Mouse (Mus musculus): ENCODE data around the gene Serpina3k.
"Not testable (repeated sequence)": the region's sequence is repeated elsewhere in the genome, so short reads cannot be mapped to it uniquely, and the experiment has no call there.

Gene Serpina3k

DNA sequence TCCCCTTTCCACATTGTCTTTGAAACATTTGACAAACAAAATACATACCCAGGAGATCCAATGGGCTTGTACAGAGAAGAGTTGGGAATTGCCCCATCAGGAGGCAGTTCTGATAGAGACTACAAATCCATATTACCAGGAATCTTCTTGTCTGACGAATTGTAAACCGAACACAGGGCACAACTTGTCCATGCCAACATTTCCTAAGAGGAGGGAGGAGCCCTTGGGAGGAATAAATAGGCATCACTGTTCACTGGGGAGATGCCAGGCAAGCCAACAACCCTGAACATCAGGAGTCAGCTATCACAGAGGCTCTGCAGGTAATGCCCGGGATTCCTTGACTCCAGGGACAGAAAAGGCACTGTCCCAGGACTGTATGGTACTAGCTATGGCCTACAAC, at the start of gene Serpina3k, which contains the start of gene Serpina3m:
TSS of gene Serpina3k (plus strand) at position 261 of the 400 bp plus-strand sequence.
TSS of gene Serpina3m (plus strand) at position 261 of the 400 bp plus-strand sequence.
- not testable (repeated sequence) for DNase-seq (ENCODE audit: low read depth, low spot score)

GRCm38 (mm10) chr12:104289872-104290271, 48.4 kb upstream of the Serpina3k start:
- no peak for DNase-seq (ENCODE audit: low read depth, low spot score)

GRCm38 (mm10) chr12:104293963-104294362, 44.3 kb upstream of the Serpina3k start:
- DNase-seq (ENCODE audit: low read depth, low spot score): no peak

DNA sequence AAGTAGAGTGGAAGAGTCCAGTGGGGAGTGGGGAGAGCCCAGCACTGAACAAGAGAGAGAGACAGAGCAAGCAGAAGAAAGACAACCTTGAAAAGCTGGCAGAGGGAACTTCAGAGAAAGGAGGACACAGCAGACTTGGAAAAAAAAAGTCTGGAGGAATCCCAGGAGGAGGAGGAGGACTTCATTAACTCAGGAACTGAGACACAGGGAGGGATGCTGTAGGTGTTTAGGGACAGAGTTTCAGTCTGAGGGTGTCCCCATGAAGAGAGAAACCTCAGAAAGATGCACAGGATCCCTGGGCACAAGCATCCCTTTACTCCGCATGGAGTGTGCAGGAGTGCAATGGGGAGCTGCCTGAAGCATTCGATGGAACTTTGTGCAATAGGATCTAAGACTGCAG, 40.2 kb upstream of the Serpina3k start:
- DNase-seq (ENCODE audit: low read depth, low spot score): no peak

DNA sequence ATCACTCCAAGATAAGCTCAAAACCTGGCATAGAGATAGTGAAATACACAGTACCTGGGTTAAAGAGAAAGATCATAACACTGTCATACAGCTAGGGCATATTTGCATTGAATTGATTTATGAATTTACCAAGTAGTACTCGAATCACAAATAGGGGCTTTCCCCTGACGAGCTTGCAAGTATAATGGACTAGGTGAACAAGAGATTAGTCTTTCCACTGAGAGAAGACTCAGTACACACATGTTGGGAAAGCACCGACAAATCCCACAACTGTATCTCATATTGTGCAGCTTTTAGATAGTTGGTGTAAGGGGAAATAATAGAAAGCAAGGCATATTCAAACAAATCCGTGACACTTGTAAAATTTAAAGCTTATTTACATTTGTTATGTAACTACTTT, 32.3 kb upstream of the Serpina3k start:
- DNase-seq (ENCODE audit: low read depth, low spot score): no peak

DNA sequence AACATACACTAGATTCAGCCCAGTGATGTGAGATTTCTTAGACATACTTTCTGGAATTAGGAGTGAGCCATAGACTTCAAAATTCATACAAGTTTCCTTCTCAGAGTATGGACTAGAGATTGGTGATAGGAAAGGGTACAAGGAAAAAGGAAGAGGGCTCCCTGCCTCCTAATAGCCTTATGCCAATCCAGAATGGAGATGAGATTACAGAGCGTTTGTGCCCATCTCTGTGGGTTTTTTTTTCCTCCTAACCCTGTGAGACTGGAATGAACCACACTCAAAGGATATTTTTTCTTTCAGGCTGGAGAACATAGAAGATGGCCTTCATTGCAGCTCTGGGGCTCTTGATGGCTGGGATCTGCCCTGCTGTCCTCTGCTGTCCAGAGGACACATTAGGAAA, 24.0 kb upstream of the Serpina3k start, which contains the start of gene Serpina3j:
TSS of gene Serpina3j (plus strand) at position 301 of the 400 bp plus-strand sequence.
- DNase-seq (ENCODE audit: low read depth, low spot score): no peak

- DNase-seq (ENCODE audit: low read depth, low spot score): no peak
These were observed 15.8 kb upstream of the Serpina3k start for GRCm38 (mm10) chr12:104322454-104322853.

- DNase-seq (ENCODE audit: low read depth, low spot score): no peak
These were observed 6.6 kb upstream of the Serpina3k start for GRCm38 (mm10) chr12:104331701-104332100.

GRCm38 (mm10) chr12:104336873-104337272, 1.4 kb upstream of the Serpina3k start:
- DNase-seq (ENCODE audit: low read depth, low spot score): not testable (repeated sequence)

DNA sequence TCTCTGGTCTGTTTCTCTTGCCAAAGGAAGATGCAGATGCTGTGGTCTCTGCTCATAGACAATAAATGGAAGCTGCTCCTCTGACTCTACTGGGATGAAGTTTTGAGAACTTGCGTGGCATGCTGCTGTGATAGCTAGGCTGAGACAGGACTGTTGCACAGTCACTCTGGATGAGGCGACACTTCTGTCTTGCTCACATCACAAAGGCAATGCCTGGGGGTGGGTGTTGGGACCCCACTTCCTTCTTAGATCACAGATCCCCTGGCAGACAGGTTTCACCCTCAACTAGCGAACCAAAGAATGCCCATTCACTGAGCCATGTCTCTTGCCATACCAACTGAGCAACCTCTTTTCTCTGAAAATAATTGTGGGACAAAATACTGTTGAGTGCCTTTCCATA, 419 bp downstream of the Serpina3k start:
- no peak for DNase-seq (ENCODE audit: low read depth, low spot score)

GRCm38 (mm10) chr12:104342489-104342888, 4.2 kb downstream of the Serpina3k start:
- DNase-seq (ENCODE audit: low read depth, low spot score): not testable (repeated sequence)

DNA sequence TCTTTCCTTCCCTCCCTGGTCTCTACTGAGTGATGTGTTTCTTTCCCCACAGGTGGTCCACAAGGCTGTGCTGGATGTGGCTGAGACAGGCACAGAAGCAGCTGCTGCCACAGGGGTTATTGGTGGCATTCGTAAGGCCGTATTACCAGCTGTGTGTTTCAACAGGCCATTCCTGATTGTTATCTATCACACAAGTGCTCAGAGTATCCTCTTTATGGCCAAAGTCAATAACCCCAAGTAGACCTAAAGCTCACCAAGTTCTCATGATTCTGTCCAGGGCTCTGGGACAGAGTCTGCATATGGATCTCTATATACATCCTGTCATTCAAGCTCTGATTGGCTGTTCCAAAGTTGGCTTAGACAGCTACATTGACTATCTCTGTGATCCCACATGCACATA, 6.9 kb downstream of the Serpina3k start:
- no peak for DNase-seq (ENCODE audit: low read depth, low spot score)

- DNase-seq (ENCODE audit: low read depth, low spot score): no peak
These were observed 7.4 kb downstream of the Serpina3k start for GRCm38 (mm10) chr12:104345707-104346106.

DNA sequence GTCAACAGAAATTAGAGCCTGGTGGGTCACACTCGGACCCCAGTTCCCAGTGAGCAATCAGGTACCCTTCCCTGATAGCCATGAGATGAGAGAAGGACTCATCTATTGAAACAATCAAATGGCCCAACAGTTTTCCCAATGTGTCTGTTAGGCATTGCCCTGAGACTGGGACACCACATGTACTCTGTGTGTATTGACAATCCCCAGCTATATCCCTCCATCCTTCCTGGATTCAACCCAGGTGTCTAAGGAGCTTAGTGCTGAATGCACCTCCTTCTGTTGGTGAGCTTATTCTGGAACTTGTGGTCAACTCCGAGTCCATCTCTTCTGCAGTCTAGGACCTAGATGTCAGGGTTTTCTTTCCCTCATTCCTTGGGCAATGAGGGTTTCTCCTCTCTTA, 8.8 kb downstream of the Serpina3k start:
- DNase-seq (ENCODE audit: low read depth, low spot score): no peak

GRCm38 (mm10) chr12:104351812-104352211, 13.5 kb downstream of the Serpina3k start:
- not testable (repeated sequence) for DNase-seq (ENCODE audit: low read depth, low spot score)

DNA sequence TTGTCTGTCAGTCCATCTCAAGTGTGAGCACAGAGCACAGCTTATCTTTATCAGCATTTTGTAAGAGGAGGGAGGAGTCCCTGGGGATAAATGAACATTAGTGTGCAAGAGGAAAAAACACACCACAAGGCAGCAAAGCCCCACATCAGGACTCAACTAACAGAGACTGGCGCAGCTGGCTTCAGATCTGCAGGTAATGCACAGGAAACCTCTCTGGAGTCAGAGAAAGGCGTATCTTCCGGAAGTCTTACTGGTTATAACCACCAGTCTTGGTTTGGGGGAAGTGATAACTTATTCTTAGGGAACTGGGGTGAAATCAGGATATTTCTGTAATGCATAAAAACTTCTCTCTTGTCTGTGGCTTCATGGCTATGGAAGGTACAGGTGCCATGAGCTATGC, 17.7 kb downstream of the Serpina3k start:
- no peak for DNase-seq (ENCODE audit: low read depth, low spot score)

- DNase-seq (ENCODE audit: low read depth, low spot score): no peak
These were observed 31.7 kb downstream of the Serpina3k start for GRCm38 (mm10) chr12:104369986-104370385.

- peak; percentile 33 for DNase-seq (ENCODE audit: low read depth, low spot score)
These were observed 38.9 kb downstream of the Serpina3k start for GRCm38 (mm10) chr12:104377179-104377578.

GRCm38 (mm10) chr12:104378351-104378750, 40.1 kb downstream of the Serpina3k start:
- DNase-seq (ENCODE audit: low read depth, low spot score): not testable (repeated sequence)

DNA sequence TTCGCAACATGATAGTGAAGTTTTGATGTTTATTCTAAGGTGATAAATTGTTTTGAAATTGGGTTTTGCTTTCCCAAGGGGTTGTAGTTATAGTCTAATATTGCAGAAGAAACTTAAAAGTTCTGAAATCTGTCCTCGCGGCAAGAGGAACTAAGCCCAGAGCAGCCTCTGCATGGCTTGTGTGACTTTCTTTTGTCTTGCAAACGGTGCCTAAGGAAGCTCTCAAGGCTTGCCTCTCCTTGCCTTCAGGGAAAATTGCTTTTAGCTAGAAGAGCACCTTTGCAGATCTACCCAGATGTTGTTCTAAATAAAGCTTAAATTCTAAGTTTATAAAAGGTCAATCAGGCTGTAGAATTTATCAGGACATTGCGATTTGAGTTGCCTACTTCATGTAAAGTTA, 40.5 kb downstream of the Serpina3k start:
- DNase-seq (ENCODE audit: low read depth, low spot score): not testable (repeated sequence)

GRCm38 (mm10) chr12:104379856-104380255, 41.6 kb downstream of the Serpina3k start:
- DNase-seq (ENCODE audit: low read depth, low spot score): no peak

DNA sequence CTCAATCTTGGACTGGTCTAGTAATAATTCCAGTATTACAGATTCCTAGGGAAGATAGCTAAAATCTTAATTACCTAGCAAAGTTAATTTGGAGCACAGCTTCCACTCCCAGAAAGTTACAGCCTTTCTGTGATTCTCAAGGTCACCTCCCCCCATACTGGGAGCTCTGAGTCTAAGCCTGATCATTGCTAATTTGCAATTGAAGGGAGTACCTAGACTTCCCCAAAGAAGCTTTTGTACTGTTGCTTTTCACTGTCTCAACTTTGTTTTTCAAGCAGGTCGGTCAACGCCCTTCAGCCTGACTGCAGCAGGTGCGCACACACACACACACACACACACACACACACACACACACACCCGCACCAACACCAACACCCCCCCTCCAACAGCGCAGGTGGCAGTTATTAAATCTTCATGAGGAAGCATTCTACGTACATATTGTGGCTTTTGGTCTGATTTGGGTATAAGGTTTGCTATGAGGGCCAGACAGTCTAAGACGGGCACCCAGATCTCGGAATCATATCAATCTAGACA, 42.9 kb downstream of the Serpina3k start:
- peak; percentile 34 for DNase-seq (ENCODE audit: low read depth, low spot score)

DNA sequence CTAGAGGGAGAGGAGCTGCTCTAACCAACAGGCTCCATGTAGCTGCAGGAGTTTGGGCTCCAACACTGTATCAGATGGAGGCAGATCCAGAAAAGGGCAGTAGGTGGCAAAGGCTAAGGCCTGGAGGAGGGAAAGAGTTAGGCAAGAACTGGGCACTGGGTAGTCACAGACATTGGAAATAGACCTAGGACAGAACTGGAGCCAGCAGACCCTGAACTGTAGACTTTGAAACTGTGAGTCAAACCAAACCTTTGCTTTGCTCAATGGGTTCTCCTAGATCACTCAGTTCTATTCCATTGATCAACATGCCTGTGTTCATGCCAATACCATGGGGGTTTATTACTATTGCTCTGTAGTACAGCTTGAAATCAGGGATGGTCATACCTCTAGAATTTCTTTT, 47.7 kb downstream of the Serpina3k start:
- DNase-seq (ENCODE audit: low read depth, low spot score): not testable (repeated sequence)

- DNase-seq (ENCODE audit: low read depth, low spot score): not testable (repeated sequence)
These were observed 48.6 kb downstream of the Serpina3k start for GRCm38 (mm10) chr12:104386878-104387277.

Measured in WW6 (cell line).